Mouse (Mus musculus) CH12.LX (cell line): Measurements from ENCODE around the gene 3110009E18Rik. TPM values are rescaled to one million over a fixed set of nuclear protein-coding genes. Genes with fewer than 3 reads are reported as not detected.

Experiments used
- DNase-seq: peaks from one replicate; pipeline ENCODE4 v3.0.0-alpha.2; 2013; ENCODE audit errors: extremely low read depth
- H3K27ac ChIP-seq: 2 replicates; pipeline ENCODE4 v1.5.1; 2012; ENCODE audit warnings: low read depth, mild to moderate bottlenecking, control low read depth, moderate library complexity; ENCODE audit not compliant: insufficient read depth
- H3K27me3 ChIP-seq: replicated peaks from 2 replicates; pipeline ENCODE3; 2012; ENCODE audit warnings: inconsistent platforms
- H3K36me3 ChIP-seq, 2 experiments: replicated peaks in 1 of 2; 2 replicates each; pipeline versions ENCODE3 to v1.6.1; 2012; ENCODE audit warnings: inconsistent platforms in 1 of 2, low read length in 1 of 2, mild to moderate bottlenecking in 1 of 2, mixed read lengths in 1 of 2, moderate library complexity in 1 of 2; ENCODE audit not compliant: control insufficient read depth in 1 of 2, insufficient read depth in 1 of 2
- H3K4me1 ChIP-seq, 2 experiments: 2 replicates each; pipeline ENCODE4 v1.6.1; 2012; ENCODE audit warnings: inconsistent platforms in 1 of 2, moderate library complexity in 1 of 2; ENCODE audit not compliant: insufficient read depth in 2 of 2, control insufficient read depth in 1 of 2
- H3K4me2 ChIP-seq: 2 replicates; pipeline ENCODE4 v1.6.1; 2012; ENCODE audit warnings: low read depth, mild to moderate bottlenecking, control low read depth; ENCODE audit not compliant: poor library complexity, insufficient read depth, severe bottlenecking
- H3K4me3 ChIP-seq, 3 experiments: fragments of 150-350 bp in 1 of 3; sonication (generic) in 1 of 3; replicated peaks in 1 of 3; 2 replicates each; pipeline versions ENCODE3 to v1.5.1; 2011 to 2012; ENCODE audit warnings: low read depth in 2 of 3, low read length in 2 of 3, mild to moderate bottlenecking in 2 of 3, moderate library complexity in 2 of 3, control low read depth in 1 of 3, improper control_type of control experiment in 1 of 3, inconsistent platforms in 1 of 3, mixed read lengths in 1 of 3; ENCODE audit not compliant: poor library complexity in 1 of 3
- H3K79me2 ChIP-seq: replicated peaks from 2 replicates; pipeline ENCODE4 v1.6.1; 2012; ENCODE audit warnings: mild to moderate bottlenecking, moderate library complexity; ENCODE audit not compliant: control insufficient read depth, poor library complexity, insufficient read depth, severe bottlenecking; ENCODE audit errors: extremely low read depth
- H3K9ac ChIP-seq: 2 replicates; pipeline ENCODE4 v1.6.1; 2012; ENCODE audit warnings: low read depth, mild to moderate bottlenecking, control low read depth, moderate library complexity; ENCODE audit not compliant: insufficient read depth
- H3K9me3 ChIP-seq: replicated peaks from 2 replicates; pipeline ENCODE3; 2012; ENCODE audit warnings: low read length, inconsistent platforms, mixed read lengths
- BHLHE40 ChIP-seq: IDR thresholded peaks from 2 replicates; pipeline ENCODE4 v1.6.1; 2011; ENCODE audit warnings: mild to moderate bottlenecking, low read depth, low read length, improper control_type of control experiment
- CHD2 ChIP-seq: IDR thresholded peaks from 2 replicates; pipeline ENCODE4 v1.6.1; 2011; ENCODE audit warnings: low read length, improper control_type of control experiment
- E2F4 ChIP-seq: IDR thresholded peaks from 2 replicates; pipeline ENCODE4 v1.6.1; 2011; ENCODE audit warnings: low read depth, low read length, improper control_type of control experiment; ENCODE audit not compliant: insufficient replicate concordance
- ELF1 ChIP-seq: IDR thresholded peaks from 2 replicates; pipeline ENCODE4 v1.6.1; 2014; ENCODE audit warnings: low read depth, mild to moderate bottlenecking, inconsistent platforms, low read length, improper control_type of control experiment
- EP300 ChIP-seq: IDR thresholded peaks from 2 replicates; pipeline ENCODE4 v1.6.1; 2011; ENCODE audit warnings: low read length, improper control_type of control experiment
- ETS1 ChIP-seq: conservative IDR thresholded peaks from 2 replicates; pipeline ENCODE4 v1.6.1; 2012; ENCODE audit warnings: low read depth, mild to moderate bottlenecking, inconsistent platforms, low read length, improper control_type of control experiment, moderate library complexity
- GABPA ChIP-seq: IDR thresholded peaks from 2 replicates; pipeline ENCODE4 v1.6.1; 2012; ENCODE audit warnings: low read depth, low read length, improper control_type of control experiment, inconsistent platforms; ENCODE audit not compliant: insufficient replicate concordance
- HCFC1 ChIP-seq: IDR thresholded peaks from 2 replicates; pipeline ENCODE4 v1.6.1; 2012; ENCODE audit warnings: low read depth, mild to moderate bottlenecking, inconsistent platforms, low read length, improper control_type of control experiment
- IRF4 ChIP-seq: IDR thresholded peaks from 2 replicates; pipeline ENCODE4 v1.6.1; 2014; ENCODE audit warnings: low read depth, mild to moderate bottlenecking, inconsistent platforms, low read length, improper control_type of control experiment
- JUN ChIP-seq: IDR thresholded peaks from 2 replicates; pipeline ENCODE4 v1.6.1; 2011; ENCODE audit warnings: low read depth, mild to moderate bottlenecking, low read length, improper control_type of control experiment, moderate library complexity; ENCODE audit not compliant: insufficient read depth
- JUND ChIP-seq: conservative IDR thresholded peaks from 2 replicates; pipeline ENCODE4 v1.6.1; 2011; ENCODE audit warnings: low read depth, low read length, improper control_type of control experiment
- MAFK ChIP-seq: IDR thresholded peaks from 2 replicates; pipeline ENCODE4 v1.6.1; 2011; ENCODE audit warnings: low read length, improper control_type of control experiment; ENCODE audit not compliant: insufficient replicate concordance
- MAZ ChIP-seq: IDR thresholded peaks from 2 replicates; pipeline ENCODE4 v1.6.1; 2012; ENCODE audit warnings: low read depth, mild to moderate bottlenecking, inconsistent platforms, low read length, improper control_type of control experiment, moderate library complexity
- MXI1 ChIP-seq: IDR thresholded peaks from 2 replicates; pipeline ENCODE4 v1.6.1; 2011; ENCODE audit warnings: mild to moderate bottlenecking, low read depth, low read length, improper control_type of control experiment
- MYC ChIP-seq: IDR thresholded peaks from 2 replicates; pipeline ENCODE4 v1.6.1; 2011; ENCODE audit warnings: low read depth, mild to moderate bottlenecking, improper control_type of control experiment, low read length
- NELFE ChIP-seq: IDR thresholded peaks from 2 replicates; pipeline ENCODE4 v1.6.1; 2011; ENCODE audit warnings: low read depth, low read length, improper control_type of control experiment
- POLR2A ChIP-seq: IDR thresholded peaks from 2 replicates; pipeline ENCODE4 v1.6.1; 2011; ENCODE audit warnings: low read depth, mild to moderate bottlenecking, improper control_type of control experiment, low read length
- RAD21 ChIP-seq: IDR thresholded peaks from 2 replicates; pipeline ENCODE4 v1.6.1; 2011; ENCODE audit warnings: low read depth, mild to moderate bottlenecking, low read length, improper control_type of control experiment, moderate library complexity
- RCOR1 ChIP-seq: conservative IDR thresholded peaks from 2 replicates; pipeline ENCODE4 v1.6.1; 2012; ENCODE audit warnings: low read depth, mild to moderate bottlenecking, inconsistent platforms, low read length, improper control_type of control experiment
- SMC3 ChIP-seq: IDR thresholded peaks from 2 replicates; pipeline ENCODE4 v1.6.1; 2011; ENCODE audit warnings: low read depth, low read length, improper control_type of control experiment
- TBP ChIP-seq: conservative IDR thresholded peaks from 2 replicates; pipeline ENCODE4 v1.6.1; 2011; ENCODE audit warnings: low read depth, low read length, improper control_type of control experiment
- TCF12 ChIP-seq: IDR thresholded peaks from 2 replicates; pipeline ENCODE4 v1.6.1; 2014; ENCODE audit warnings: low read depth, mild to moderate bottlenecking, inconsistent platforms, low read length, improper control_type of control experiment
- USF1 ChIP-seq: IDR thresholded peaks from 2 replicates; pipeline ENCODE4 v1.6.1; 2014; ENCODE audit warnings: low read depth, mild to moderate bottlenecking, inconsistent platforms, low read length, improper control_type of control experiment
- USF2 ChIP-seq: conservative IDR thresholded peaks from 2 replicates; pipeline ENCODE4 v1.6.1; 2011; ENCODE audit warnings: low read depth, low read length, improper control_type of control experiment
- ZC3H11A ChIP-seq: IDR thresholded peaks from 2 replicates; pipeline ENCODE4 v1.6.1; 2012; ENCODE audit warnings: low read depth, mild to moderate bottlenecking, inconsistent platforms, low read length, improper control_type of control experiment
- ZMIZ1 ChIP-seq: IDR thresholded peaks from 2 replicates; pipeline ENCODE4 v1.6.1; 2012; ENCODE audit warnings: low read depth, mild to moderate bottlenecking, inconsistent platforms, low read length, improper control_type of control experiment
- ZNF384 ChIP-seq: IDR thresholded peaks from 2 replicates; pipeline ENCODE4 v1.6.1; 2012; ENCODE audit warnings: low read depth, low read length, improper control_type of control experiment, inconsistent platforms
- dilution Hi-C: fragments of 300-500 bp; cut with MboI; formaldehyde crosslinking; loops from 2 replicates; pipeline ENCODE4 v1.14.3; 2020; ENCODE audit warnings: low sequenced_read_pairs; ENCODE audit not compliant: extremely low pct_unique_long_range_greater_than_20kb, extremely low pct_ligation_motif_present
- in situ Hi-C: fragments of 300-500 bp; cut with MboI; formaldehyde crosslinking; loops from 3 replicates; pipeline ENCODE4 v1.14.3; 2019; ENCODE audit warnings: low sequenced_read_pairs, low pct_ligation_motif_present, low pct_unique_long_range_greater_than_20kb, mixed read lengths
- polyA plus RNA-seq: library from polyadenylated mRNA; unstranded; fragments of >175 nt; gene quantifications from 2 replicates; pipeline ENCODE4 v1.2.1, GENCODE M21; 2012; ENCODE audit warnings: low read depth; ENCODE audit not compliant: insufficient read length
- total RNA-seq, 2 experiments: library from RNA; depleted of rRNA; stranded (reverse); fragments of 300-350 nt in 1 of 2; fragments of >200 nt in 1 of 2; gene quantifications; 2 replicates each; pipeline ENCODE4 v1.2.3; 2012 to 2014

3110009E18Rik gene
- total and polyA plus RNA-seq, 3 experiments, result 2.7 to 5.9 (median 4.6) TPM

- TF ChIP-seq TCF12 (no peak), MYC (no peak), ETS1 (peak; percentile 22; the same call in 1 of the 2 replicates), ELF1 (peak; percentile 69), ZNF384 (no peak)
Observed at GRCm38 (mm10) chr1:120197189-120197588, 76.2 kb downstream of the 3110009E18Rik start (continued).

DNA sequence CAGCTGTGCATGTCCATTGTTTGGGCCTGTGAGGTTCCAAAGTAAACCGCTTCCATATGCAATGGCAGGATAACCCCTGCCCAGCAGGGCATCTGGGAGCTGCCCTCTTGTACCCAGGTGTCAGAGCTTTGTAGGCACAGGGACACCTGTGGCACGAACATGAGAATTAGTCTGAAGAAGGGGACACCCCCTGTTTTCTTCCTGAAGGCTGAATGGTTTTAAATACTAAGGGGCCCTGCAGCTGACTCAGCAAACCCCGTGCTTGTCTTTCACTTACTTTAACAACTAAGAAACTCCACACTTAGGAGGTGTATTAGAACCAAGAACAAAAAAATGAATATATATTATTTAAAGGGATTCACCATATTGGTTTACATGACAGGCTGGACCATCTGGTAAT, 77.2 kb downstream of the 3110009E18Rik start:
- in situ Hi-C loops, result no loop called here
- Histone ChIP-seq H3K27ac (no peak overlapping the region), H3K9me3 (no peaks in the 10 kb centered on the region), H3K4me2 (no peak overlapping the region), H3K27me3 (peaks cover 2% of the 10 kb centered on the region), H3K79me2 (no peaks in the 10 kb centered on the region), H3K4me3 (no peak overlapping the region), H3K9ac (no peak overlapping the region)
- dilution Hi-C loops, result no loop called here
- TF ChIP-seq CHD2, result no peak
- peak; percentile 50; the same call in 1 of the 2 replicates for TF ChIP-seq ETS1
- TF ChIP-seq SMC3, result no peak
- TF ChIP-seq MXI1, result 0 out of 2 replicates have a peak, but pooled peaks have one; percentile 22
- TF ChIP-seq BHLHE40, result peak; percentile 48
- peak; percentile 48; the same call in 1 of the 2 replicates for TF ChIP-seq EP300
- 0 out of 2 replicates have a peak, but pooled peaks have one; percentile 9 for TF ChIP-seq IRF4
- TF ChIP-seq USF2, result no peak
- no peak for TF ChIP-seq POLR2A
- TF ChIP-seq TCF12, result peak; percentile 63; the same call in 1 of the 2 replicates
- no peak for TF ChIP-seq TBP
- TF ChIP-seq MAFK, result peak; percentile 97
- TF ChIP-seq, all 38 proteins: peak for 7
- Histone ChIP-seq H3K4me1 (peaks cover 11 to 38% of the 10 kb centered on the region in 2 experiments), H3K36me3 (no peaks in the 10 kb centered on the region)
- peak; percentile 54 for DNase-seq

DNA sequence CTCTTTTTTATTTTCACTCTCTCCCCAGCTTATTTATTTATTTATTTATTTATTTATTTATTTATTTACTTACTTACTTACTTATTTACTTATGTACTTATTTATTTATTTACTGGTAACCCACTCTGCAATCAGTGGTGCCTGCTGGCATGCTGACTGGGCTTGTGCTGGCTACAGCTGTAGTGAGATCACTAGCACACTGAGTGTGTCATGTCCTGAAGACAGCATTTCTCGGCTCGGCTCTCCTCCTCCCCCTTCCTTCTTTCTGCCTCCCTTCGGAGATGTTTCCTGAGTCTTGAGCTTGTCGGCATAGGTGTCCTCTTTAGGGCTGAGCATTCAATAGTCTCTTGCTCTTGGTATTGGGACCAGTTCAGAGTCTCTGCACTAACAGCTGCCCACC, 78.0 kb downstream of the 3110009E18Rik start:
- Histone ChIP-seq H3K4me1 (peaks cover 11 to 38% of the 10 kb centered on the region in 2 experiments), H3K9ac (no peak overlapping the region), H3K9me3 (no peaks in the 10 kb centered on the region), H3K4me3 (no peak overlapping the region), H3K27me3 (peaks cover 2% of the 10 kb centered on the region), H3K36me3 (no peaks in the 10 kb centered on the region), H3K4me2 (no peak overlapping the region), H3K79me2 (no peaks in the 10 kb centered on the region), H3K27ac (no peak overlapping the region)
- in situ Hi-C loops, result no loop called here
- no peak for DNase-seq
- no peak for TF ChIP-seq ZMIZ1
- no peak for TF ChIP-seq HCFC1
- TF ChIP-seq JUND, result no peak
- TF ChIP-seq GABPA, result no peak
- TF ChIP-seq E2F4, result no peak
- no peak for TF ChIP-seq MYC
- TF ChIP-seq ZC3H11A, result no peak
- TF ChIP-seq USF1, result no peak
- no peak for TF ChIP-seq BHLHE40
- no peak for TF ChIP-seq JUN
- TF ChIP-seq ZNF384, result no peak
- no peak for TF ChIP-seq TCF12
- no peak for TF ChIP-seq USF2
- TF ChIP-seq RAD21, result no peak
- TF ChIP-seq POLR2A, result no peak
- TF ChIP-seq MAZ, result no peak
- TF ChIP-seq MXI1, result no peak
- no peak for TF ChIP-seq NELFE
- no peak for TF ChIP-seq TBP
- no peak for TF ChIP-seq RCOR1
- dilution Hi-C loops, result no loop called here
